Mouse (Mus musculus) stomach, postnatal 0 days (tissue): ENCODE results near the gene Cd2.

ENCODE experiments used
- CTCF ChIP-seq: IDR thresholded peaks from 2 replicates; pipeline ENCODE4 v1.5.1; 2016; ENCODE audit warnings: antibody characterized with exemption, low read depth, mild to moderate bottlenecking, moderate library complexity
- EP300 ChIP-seq: optimal IDR thresholded peaks from 2 replicates; pipeline ENCODE3; 2016; ENCODE audit warnings: antibody characterized with exemption

GRCm38 (mm10) chr3:101274794-101275193 lies 12.9 kb downstream of the Cd2 start:
- no peak for TF ChIP-seq CTCF
- no peak for TF ChIP-seq EP300
